Mouse (Mus musculus): ENCODE data around the gene Ppm1h. TPM values are rescaled to one million over a fixed set of nuclear protein-coding genes. Genes with fewer than 3 reads are reported as not detected.
A peak's percentile ranks its signal among the peaks of the same experiment; 100 is the strongest.

Gene Ppm1h
- polyA plus RNA-seq (2014; fragmentation: Nextera tagmentation; extraction: Ambion mirVana): 11.5 and 12.0 TPM in 2 replicates

DNA sequence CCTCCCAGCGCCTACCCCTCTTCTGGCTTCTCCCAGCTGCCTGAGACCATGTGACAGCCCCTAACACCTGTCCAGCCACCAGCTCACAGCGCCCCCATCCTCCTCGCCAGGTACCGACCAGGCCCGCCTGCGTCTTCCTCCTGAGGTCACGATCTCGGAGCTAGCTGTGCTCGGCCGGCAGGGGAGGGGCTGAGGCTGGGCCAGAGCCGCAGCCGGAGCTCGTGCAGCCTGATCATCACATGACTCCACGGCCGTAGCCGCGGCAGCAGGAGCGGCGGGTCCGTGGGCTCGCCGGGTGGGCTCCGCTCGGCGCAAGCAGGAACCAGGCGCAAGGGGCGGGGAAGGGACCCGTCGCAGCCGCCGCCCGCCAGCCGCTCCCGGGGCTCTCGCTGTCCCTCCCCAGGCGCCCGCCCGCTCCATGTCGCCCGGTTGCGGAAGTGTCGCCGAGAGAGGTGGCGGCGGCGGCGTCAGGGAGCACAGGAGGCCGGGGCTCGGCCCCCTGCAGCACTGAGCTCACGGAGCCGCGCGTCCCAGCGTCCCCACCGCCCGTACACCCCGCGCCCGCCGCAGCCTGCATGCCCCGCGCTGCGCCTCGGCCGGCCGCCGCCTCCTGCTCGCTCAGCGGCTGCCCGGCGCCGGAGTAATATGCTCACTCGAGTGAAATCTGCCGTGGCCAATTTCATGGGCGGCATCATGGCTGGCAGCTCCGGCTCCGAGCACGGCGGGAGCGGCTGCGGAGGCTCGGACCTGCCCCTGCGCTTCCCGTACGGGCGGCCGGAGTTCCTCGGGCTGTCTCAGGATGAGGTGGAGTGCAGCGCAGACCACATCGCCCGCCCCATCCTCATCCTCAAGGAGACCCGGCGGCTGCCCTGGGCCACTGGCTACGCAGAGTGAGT, at the start of gene Ppm1h:
Gene Ppm1h, plus strand, starts transcription at position 222 of the 896 bp plus-strand sequence.
- Histone ChIP-seq H3K27ac (ENCODE audit: low read length) (peak within 1 kb of the TSS; percentile 72; the same call in 1 of the 2 replicates), H3K4me3 (ENCODE audit: low read depth, low read length) (peak within 1 kb of the TSS; percentile 79), H3K27me3 (ENCODE audit: control insufficient read depth, insufficient read depth, low read length) (no peaks in the 10 kb centered on the region), H3K4me1 (ENCODE audit: control insufficient read depth, insufficient read depth, low read length) (0 out of 2 replicates have a peak, but pooled peaks cover 2% of the 10 kb centered on the region), H3K4me2 (replicated peaks; ENCODE audit: low read depth, low read length) (peak within 1 kb of the TSS; percentile 95), H3K9me3 (ENCODE audit: control insufficient read depth, low read depth, low read length) (no peaks in the 10 kb centered on the region), H3K9ac (replicated peaks; ENCODE audit: low read depth, low read length) (peak within 1 kb of the TSS; percentile 65), H3K36me3 (ENCODE audit: control insufficient read depth, insufficient read depth, low read length) (no peaks in the 10 kb centered on the region)
- under 1% methylated on average over 85 of the region's 94 CpGs for WGBS
- ATAC-seq (ENCODE audit: insufficient number of reproducible peaks, insufficient read depth, low FRiP score, low read depth): peak; percentile 81

DNA sequence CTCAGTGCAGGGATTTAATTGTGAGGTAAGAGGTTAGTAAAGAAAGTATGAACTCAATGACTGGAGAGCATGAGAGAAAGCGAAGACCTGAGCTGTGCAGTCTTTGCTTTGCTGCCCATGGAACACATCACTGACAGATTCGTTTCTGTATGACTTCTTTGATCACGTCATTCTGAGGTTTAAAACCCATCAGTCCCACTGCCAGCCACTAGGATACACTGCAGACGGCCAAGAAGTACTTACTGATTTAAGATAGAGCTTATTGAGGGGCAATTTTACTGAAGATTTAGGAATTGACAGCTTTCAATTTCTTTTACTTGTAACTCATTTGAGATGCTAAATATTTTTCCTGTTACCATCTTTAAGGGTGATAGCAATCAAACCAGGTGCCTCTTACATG, 49.6 kb upstream of the Ppm1h start:
- Histone ChIP-seq H3K4me2 (replicated peaks; ENCODE audit: low read depth, low read length) (no peak overlapping the region), H3K9me3 (ENCODE audit: control insufficient read depth, low read depth, low read length) (no peaks in the 10 kb centered on the region), H3K9ac (replicated peaks; ENCODE audit: low read depth, low read length) (no peak overlapping the region), H3K4me1 (ENCODE audit: control insufficient read depth, insufficient read depth, low read length) (no peaks in the 10 kb centered on the region), H3K27me3 (ENCODE audit: control insufficient read depth, insufficient read depth, low read length) (no peaks in the 10 kb centered on the region), H3K4me3 (ENCODE audit: low read depth, low read length) (no peak overlapping the region), H3K36me3 (ENCODE audit: control insufficient read depth, insufficient read depth, low read length) (no peaks in the 10 kb centered on the region), H3K27ac (ENCODE audit: low read length) (no peak overlapping the region)
- WGBS: 64% methylated on average over 4 of the region's 4 CpGs
- no peak for ATAC-seq (ENCODE audit: insufficient number of reproducible peaks, insufficient read depth, low FRiP score, low read depth)

- ATAC-seq (ENCODE audit: insufficient number of reproducible peaks, insufficient read depth, low FRiP score, low read depth): no peak
- no peak overlapping the region for H3K4me2 ChIP-seq (replicated peaks; ENCODE audit: low read depth, low read length)
- no peaks in the 10 kb centered on the region for H3K27me3 ChIP-seq (ENCODE audit: control insufficient read depth, insufficient read depth, low read length)
- no peaks in the 10 kb centered on the region for H3K36me3 ChIP-seq (ENCODE audit: control insufficient read depth, insufficient read depth, low read length)
- no peak overlapping the region for H3K9ac ChIP-seq (replicated peaks; ENCODE audit: low read depth, low read length)
- no peaks in the 10 kb centered on the region for H3K4me1 ChIP-seq (ENCODE audit: control insufficient read depth, insufficient read depth, low read length)
- H3K9me3 ChIP-seq (ENCODE audit: control insufficient read depth, low read depth, low read length): no peaks in the 10 kb centered on the region
- 82% methylated on average over 4 of the region's 4 CpGs for WGBS
- H3K27ac ChIP-seq (ENCODE audit: low read length): no peak overlapping the region
- no peak overlapping the region for H3K4me3 ChIP-seq (ENCODE audit: low read depth, low read length)
Observed at GRCm38 (mm10) chr10:122639879-122640278, 38.7 kb upstream of the Ppm1h start.

- no peaks in the 10 kb centered on the region for H3K27me3 ChIP-seq (ENCODE audit: control insufficient read depth, insufficient read depth, low read length)
- H3K9me3 ChIP-seq (ENCODE audit: control insufficient read depth, low read depth, low read length): no peaks in the 10 kb centered on the region
- H3K4me3 ChIP-seq (ENCODE audit: low read depth, low read length): no peak overlapping the region
- H3K4me1 ChIP-seq (ENCODE audit: control insufficient read depth, insufficient read depth, low read length): no peaks in the 10 kb centered on the region
- ATAC-seq (ENCODE audit: insufficient number of reproducible peaks, insufficient read depth, low FRiP score, low read depth): no peak
- 82% methylated on average over 8 of the region's 8 CpGs for WGBS
- H3K9ac ChIP-seq (replicated peaks; ENCODE audit: low read depth, low read length): no peak overlapping the region
- no peak overlapping the region for H3K27ac ChIP-seq (ENCODE audit: low read length)
- H3K4me2 ChIP-seq (replicated peaks; ENCODE audit: low read depth, low read length): no peak overlapping the region
- no peaks in the 10 kb centered on the region for H3K36me3 ChIP-seq (ENCODE audit: control insufficient read depth, insufficient read depth, low read length)
Observed at GRCm38 (mm10) chr10:122641263-122641795, 37.2 kb upstream of the Ppm1h start.

DNA sequence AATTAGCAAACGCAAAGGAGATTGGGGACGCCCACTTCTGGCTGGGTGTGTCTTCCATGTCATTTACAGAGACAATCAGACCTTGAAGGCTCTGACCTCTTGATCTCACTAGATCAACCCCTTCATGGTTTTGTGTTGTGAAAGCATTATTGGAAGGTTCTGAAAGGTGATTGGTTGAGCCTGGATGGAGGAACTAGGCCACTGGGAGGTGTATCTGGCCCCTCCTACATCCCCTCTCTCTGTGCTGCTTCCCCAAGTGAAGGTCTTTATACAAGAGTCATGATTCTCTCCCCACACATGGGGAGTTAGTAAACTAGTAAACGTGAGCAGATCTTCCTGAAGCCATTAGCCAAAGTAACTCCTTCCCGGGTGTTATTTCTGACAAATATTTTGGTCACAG, 36.4 kb upstream of the Ppm1h start:
- Histone ChIP-seq H3K4me2 (replicated peaks; ENCODE audit: low read depth, low read length) (no peak overlapping the region), H3K4me3 (ENCODE audit: low read depth, low read length) (no peak overlapping the region), H3K36me3 (ENCODE audit: control insufficient read depth, insufficient read depth, low read length) (no peaks in the 10 kb centered on the region), H3K9me3 (ENCODE audit: control insufficient read depth, low read depth, low read length) (no peaks in the 10 kb centered on the region), H3K9ac (replicated peaks; ENCODE audit: low read depth, low read length) (no peak overlapping the region), H3K27ac (ENCODE audit: low read length) (no peak overlapping the region), H3K27me3 (ENCODE audit: control insufficient read depth, insufficient read depth, low read length) (no peaks in the 10 kb centered on the region), H3K4me1 (ENCODE audit: control insufficient read depth, insufficient read depth, low read length) (no peaks in the 10 kb centered on the region)
- ATAC-seq (ENCODE audit: insufficient number of reproducible peaks, insufficient read depth, low FRiP score, low read depth): no peak
- WGBS: 87% methylated on average over 4 of the region's 4 CpGs

DNA sequence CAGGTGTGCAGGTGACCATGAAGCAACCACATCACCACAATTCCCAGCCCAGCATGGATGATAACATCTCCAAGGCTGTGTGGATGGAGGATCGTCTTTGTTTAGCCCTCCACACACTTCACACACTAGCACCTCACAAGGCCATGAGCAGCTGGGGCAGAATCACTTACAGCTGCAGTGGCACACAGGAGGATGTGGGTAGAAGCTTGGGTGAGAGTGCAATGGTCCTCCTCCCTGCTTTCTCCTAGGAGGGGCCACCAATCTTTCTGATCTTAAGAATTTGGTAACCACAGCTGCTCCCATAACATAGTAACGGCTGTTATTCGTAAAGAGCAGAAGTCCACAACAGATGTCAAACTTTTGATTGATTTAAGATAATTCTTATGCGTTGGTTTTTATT, 26.6 kb upstream of the Ppm1h start:
- Histone ChIP-seq H3K4me1 (ENCODE audit: control insufficient read depth, insufficient read depth, low read length) (no peaks in the 10 kb centered on the region), H3K9ac (replicated peaks; ENCODE audit: low read depth, low read length) (no peak overlapping the region), H3K4me3 (ENCODE audit: low read depth, low read length) (no peak overlapping the region), H3K27ac (ENCODE audit: low read length) (no peak overlapping the region), H3K9me3 (ENCODE audit: control insufficient read depth, low read depth, low read length) (no peaks in the 10 kb centered on the region), H3K4me2 (replicated peaks; ENCODE audit: low read depth, low read length) (no peak overlapping the region), H3K27me3 (ENCODE audit: control insufficient read depth, insufficient read depth, low read length) (no peaks in the 10 kb centered on the region), H3K36me3 (ENCODE audit: control insufficient read depth, insufficient read depth, low read length) (no peaks in the 10 kb centered on the region)
- no peak for ATAC-seq (ENCODE audit: insufficient number of reproducible peaks, insufficient read depth, low FRiP score, low read depth)
- WGBS: 78% methylated on average over 4 of the region's 4 CpGs

GRCm38 (mm10) chr10:122652578-122652977, 26.0 kb upstream of the Ppm1h start:
- WGBS: 88% methylated on average over 1 of the region's 1 CpGs

GRCm38 (mm10) chr10:122665652-122666051, 12.9 kb upstream of the Ppm1h start:
- Histone ChIP-seq H3K9ac (replicated peaks; ENCODE audit: low read depth, low read length) (no peak overlapping the region), H3K27me3 (ENCODE audit: control insufficient read depth, insufficient read depth, low read length) (no peaks in the 10 kb centered on the region), H3K27ac (ENCODE audit: low read length) (no peak overlapping the region), H3K4me1 (ENCODE audit: control insufficient read depth, insufficient read depth, low read length) (no peaks in the 10 kb centered on the region), H3K9me3 (ENCODE audit: control insufficient read depth, low read depth, low read length) (no peaks in the 10 kb centered on the region), H3K36me3 (ENCODE audit: control insufficient read depth, insufficient read depth, low read length) (no peaks in the 10 kb centered on the region), H3K4me2 (replicated peaks; ENCODE audit: low read depth, low read length) (no peak overlapping the region), H3K4me3 (ENCODE audit: low read depth, low read length) (no peak overlapping the region)
- WGBS: 89% methylated on average over 1 of the region's 1 CpGs
- no peak for ATAC-seq (ENCODE audit: insufficient number of reproducible peaks, insufficient read depth, low FRiP score, low read depth)

More at GRCm38 (mm10) chr10:122652578-122652977, 26.0 kb upstream of the Ppm1h start:
- ATAC-seq (ENCODE audit: insufficient number of reproducible peaks, insufficient read depth, low FRiP score, low read depth): no peak
- Histone ChIP-seq H3K27me3 (ENCODE audit: control insufficient read depth, insufficient read depth, low read length) (no peaks in the 10 kb centered on the region), H3K4me2 (replicated peaks; ENCODE audit: low read depth, low read length) (no peak overlapping the region), H3K4me1 (ENCODE audit: control insufficient read depth, insufficient read depth, low read length) (no peaks in the 10 kb centered on the region), H3K9me3 (ENCODE audit: control insufficient read depth, low read depth, low read length) (no peaks in the 10 kb centered on the region), H3K27ac (ENCODE audit: low read length) (no peak overlapping the region), H3K36me3 (ENCODE audit: control insufficient read depth, insufficient read depth, low read length) (no peaks in the 10 kb centered on the region), H3K4me3 (ENCODE audit: low read depth, low read length) (no peak overlapping the region), H3K9ac (replicated peaks; ENCODE audit: low read depth, low read length) (no peak overlapping the region)
